Mouse (Mus musculus) MEL (cell line): Measurements from ENCODE around the gene Pias3. TPM values are rescaled to one million over a fixed set of nuclear protein-coding genes. Genes with fewer than 3 reads are reported as not detected.

Experiments
- DNase-seq: peaks from one replicate; pipeline ENCODE4 v3.0.0; 2011; ENCODE audit warnings: low read depth, low spot score
- H3K27ac ChIP-seq: 2 replicates; pipeline ENCODE4 v1.5.1; 2012; ENCODE audit warnings: low read depth, mild to moderate bottlenecking, control low read depth, low read length, moderate library complexity; ENCODE audit not compliant: control insufficient read depth
- H3K27me3 ChIP-seq, 2 experiments: fragments of 150-350 bp in 1 of 2; sonication (generic) in 1 of 2; 2 replicates each; pipeline ENCODE4 v1.6.1; 2012; ENCODE audit warnings: low read length in 2 of 2, mild to moderate bottlenecking in 2 of 2, improper control_type of control experiment in 1 of 2, moderate library complexity in 1 of 2; ENCODE audit not compliant: insufficient read depth in 2 of 2, control insufficient read depth in 1 of 2
- H3K36me3 ChIP-seq, 2 experiments: 2 replicates each; pipeline ENCODE4 v1.6.1; 2012 to 2014; ENCODE audit warnings: low read length in 2 of 2, improper control_type of control experiment in 1 of 2, inconsistent platforms in 1 of 2, mild to moderate bottlenecking in 1 of 2; ENCODE audit not compliant: insufficient read depth in 2 of 2, control insufficient read depth in 1 of 2
- H3K4me1 ChIP-seq, 2 experiments: fragments of 150-350 bp in 1 of 2; sonication (generic) in 1 of 2; 2 replicates each; pipeline ENCODE4 v1.6.1; 2012; ENCODE audit warnings: low read length in 2 of 2, improper control_type of control experiment in 1 of 2, mild to moderate bottlenecking in 1 of 2; ENCODE audit not compliant: insufficient read depth in 2 of 2, control insufficient read depth in 1 of 2
- H3K4me3 ChIP-seq, 2 experiments: fragments of 150-350 bp in 1 of 2; sonication (generic) in 1 of 2; 2 replicates each; pipeline ENCODE4 v1.5.1; 2012; ENCODE audit warnings: low read depth in 2 of 2, low read length in 2 of 2, mild to moderate bottlenecking in 2 of 2, moderate library complexity in 2 of 2, control low read depth in 1 of 2, improper control_type of control experiment in 1 of 2; ENCODE audit not compliant: control insufficient read depth in 1 of 2, insufficient read depth in 1 of 2
- H3K79me2 ChIP-seq: 2 replicates; pipeline ENCODE4 v1.6.1; 2012; ENCODE audit warnings: mild to moderate bottlenecking, low read length, moderate library complexity; ENCODE audit not compliant: control insufficient read depth, poor library complexity, insufficient read depth
- H3K9ac ChIP-seq: 2 replicates; pipeline ENCODE4 v1.6.1; 2012; ENCODE audit warnings: low read depth, mild to moderate bottlenecking, control low read depth, low read length, moderate library complexity; ENCODE audit not compliant: control insufficient read depth, poor library complexity, severe bottlenecking
- H3K9me3 ChIP-seq: fragments of 150-350 bp; sonication (generic); replicated peaks from 2 replicates; pipeline ENCODE4 v1.6.1; 2012; ENCODE audit warnings: mild to moderate bottlenecking, low read length, improper control_type of control experiment, moderate library complexity; ENCODE audit not compliant: insufficient read depth
- CTCF ChIP-seq, 3 experiments: IDR thresholded peaks in 2 of 3; conservative IDR thresholded peaks in 1 of 3; 2 replicates each; pipeline ENCODE4 v1.5.1; 2011 to 2012; ENCODE audit warnings: low read length in 3 of 3, low read depth in 2 of 3, mild to moderate bottlenecking in 2 of 3, improper control_type of control experiment in 1 of 3, inconsistent platforms in 1 of 3, mixed read lengths in 1 of 3, moderate library complexity in 1 of 3; ENCODE audit not compliant: control insufficient read depth in 1 of 3, insufficient read depth in 1 of 3, poor library complexity in 1 of 3, severe bottlenecking in 1 of 3
- GATA1 ChIP-seq: IDR thresholded peaks from 2 replicates; pipeline ENCODE4 v1.6.1; 2011; ENCODE audit warnings: low read depth, low read length, improper control_type of control experiment
- RAD21 ChIP-seq: IDR thresholded peaks from 2 replicates; pipeline ENCODE4 v1.6.1; 2011; ENCODE audit warnings: mild to moderate bottlenecking, low read depth, low read length, improper control_type of control experiment
- RCOR1 ChIP-seq: IDR thresholded peaks from 2 replicates; pipeline ENCODE4 v1.6.1; 2012; ENCODE audit warnings: low read depth, mild to moderate bottlenecking, inconsistent platforms, low read length, improper control_type of control experiment
- polyA plus RNA-seq, 2 experiments: library from polyadenylated mRNA; stranded (reverse) in 1 of 2; unstranded in 1 of 2; fragments of >175 nt in 1 of 2; fragments of >200 nt in 1 of 2; gene quantifications; 2 replicates each; pipeline versions ENCODE4 v1.2.1 to v1.2.4; 2012; ENCODE audit warnings: low replicate concordance in 2 of 2, low read depth in 1 of 2; ENCODE audit not compliant: insufficient read length in 2 of 2, insufficient read depth in 1 of 2, missing spikeins in 1 of 2
- total RNA-seq: library from RNA; depleted of rRNA; stranded (reverse); fragments of 300-350 nt; gene quantifications from 2 replicates; pipeline ENCODE4 v1.2.3, GENCODE M21; 2012; rRNA removed

The Pias3 gene
- total and polyA plus RNA-seq, 3 experiments = 5.9 to 26.8 TPM; not detected in 1

- H3K36me3 ChIP-seq = peaks cover 0 to 14% of the 10 kb centered on the region in 2 experiments; a peak in 3 of 4 replicates
- H3K4me3 ChIP-seq = no peak overlapping the region
- peaks cover 11% of the 10 kb centered on the region for H3K79me2 ChIP-seq
- no peak for TF ChIP-seq CTCF (IDR thresholded peaks at IDR 0.05 in 2 of 3, conservative IDR thresholded peaks at IDR 0.05 in 1 of 3; ENCODE audit: control insufficient read depth in 1 of 3, insufficient read depth in 1 of 3, low read depth in 2 of 3, low read length in 3 of 3, poor library complexity in 1 of 3, severe bottlenecking in 1 of 3)
- no peak for DNase-seq
- no peak overlapping the region for H3K9ac ChIP-seq
- no peaks in the 10 kb centered on the region for H3K9me3 ChIP-seq
- no peaks in the 10 kb centered on the region for H3K27me3 ChIP-seq
- no peak overlapping the region for H3K27ac ChIP-seq
- H3K4me1 ChIP-seq = peaks cover 5 to 7% of the 10 kb centered on the region in 2 experiments; a peak in 2 of 4 replicates
These were observed 48.2 kb downstream of the Pias3 start for GRCm38 (mm10) chr3:96744348-96744747.

GRCm38 (mm10) chr3:96746829-96747228 is 50.6 kb downstream of the Pias3 start:
- Histone ChIP-seq H3K4me3 (no peak overlapping the region), H3K4me1 (peaks cover 5 to 7% of the 10 kb centered on the region in 2 experiments; a peak in 2 of 4 replicates), H3K27me3 (no peaks in the 10 kb centered on the region), H3K36me3 (peaks cover 3 to 13% of the 10 kb centered on the region in 2 experiments; a peak in 3 of 4 replicates), H3K9me3 (no peaks in the 10 kb centered on the region), H3K9ac (no peak overlapping the region), H3K79me2 (peaks cover 10% of the 10 kb centered on the region), H3K27ac (no peak overlapping the region)
- DNase-seq = peak; percentile 51
- no peak for TF ChIP-seq RAD21
- TF ChIP-seq GATA1 = peak; percentile 64
- no peak for TF ChIP-seq RCOR1

Other genes with a start within 250 kb of the Pias3 start
- not detected in 2 replicates for gene BC107364, start 244.1 kb upstream of the Pias3 start, total RNA-seq
- under 1 TPM in 1 of 2 experiments, not detected in 1; 0.17 TPM for gene BC107364, start 244.1 kb upstream of the Pias3 start, polyA plus RNA-seq
- gene Hfe2, start 171.2 kb upstream of the Pias3 start, total RNA-seq = not detected in 2 replicates
- not detected for gene Hfe2, start 171.2 kb upstream of the Pias3 start, polyA plus RNA-seq
- gene Txnip, start 138.4 kb upstream of the Pias3 start, total RNA-seq = 183 and 191 TPM in 2 replicates
- gene Txnip, start 138.4 kb upstream of the Pias3 start, polyA plus RNA-seq = 1,000 to 10,000 TPM in 1 of 2 experiments, 100 to 1,000 TPM in 1; 237 to 1,680 TPM
- not detected in 2 replicates for gene Gm16253, start 119.4 kb upstream of the Pias3 start, total RNA-seq
- gene Gm16253, start 119.4 kb upstream of the Pias3 start, polyA plus RNA-seq = 1 to 10 TPM in 1 of 2 experiments, not detected in 1; 1.4 TPM
- 26.4 and 31.1 TPM in 2 replicates for gene Polr3gl, start 102.2 kb upstream of the Pias3 start, total RNA-seq
- gene Polr3gl, start 102.2 kb upstream of the Pias3 start, polyA plus RNA-seq = 10 to 100 TPM in 1 of 2 experiments, not detected in 1; 39.8 TPM
- gene Ankrd34a, start 99.7 kb upstream of the Pias3 start, total RNA-seq = 0.15 and 0.16 TPM in 2 replicates
- gene Ankrd34a, start 99.7 kb upstream of the Pias3 start, polyA plus RNA-seq = under 1 TPM in 1 of 2 experiments, not detected in 1; 0.78 TPM
- 5.4 and 6.1 TPM in 2 replicates for gene Lix1l, start 95.2 kb upstream of the Pias3 start, total RNA-seq
- 10 to 100 TPM in 1 of 2 experiments, not detected in 1; 17.0 TPM for gene Lix1l, start 95.2 kb upstream of the Pias3 start, polyA plus RNA-seq
- 214 and 231 TPM in 2 replicates for gene Rbm8a, start 66.5 kb upstream of the Pias3 start, total RNA-seq
- gene Rbm8a, start 66.5 kb upstream of the Pias3 start, polyA plus RNA-seq = 100 to 1,000 TPM in 1 of 2 experiments, not detected in 1; 363 TPM
- 33.8 and 38.2 TPM in 2 replicates for gene Pex11b, start 61.0 kb upstream of the Pias3 start, total RNA-seq
- gene Pex11b, start 61.0 kb upstream of the Pias3 start, polyA plus RNA-seq = 10 to 100 TPM in 1 of 2 experiments, not detected in 1; 82.8 TPM
- 0.16 and 0.19 TPM in 2 replicates for gene Gm42957, start 60.9 kb upstream of the Pias3 start, total RNA-seq
- gene Gm42957, start 60.9 kb upstream of the Pias3 start, polyA plus RNA-seq = under 1 TPM in 1 of 2 experiments, not detected in 1; 0.06 TPM
- gene Itga10, start 50.8 kb upstream of the Pias3 start, total RNA-seq = 0.65 and 1.0 TPM in 2 replicates
- gene Itga10, start 50.8 kb upstream of the Pias3 start, polyA plus RNA-seq = 1 to 10 TPM in 1 of 2 experiments, not detected in 1; 2.9 TPM
- 0.46 and 0.62 TPM in 2 replicates for gene Ankrd35, start 26.3 kb upstream of the Pias3 start, total RNA-seq
- gene Ankrd35, start 26.3 kb upstream of the Pias3 start, polyA plus RNA-seq = under 1 TPM in 1 of 2 experiments, not detected in 1; 0.77 TPM
- gene Nudt17, start 12.2 kb downstream of the Pias3 start, total RNA-seq = 2.4 and 2.7 TPM in 2 replicates
- gene Nudt17, start 12.2 kb downstream of the Pias3 start, polyA plus RNA-seq = 1 to 10 TPM in 1 of 2 experiments, not detected in 1; 6.5 TPM
- gene Polr3c, start 31.2 kb downstream of the Pias3 start, total RNA-seq = 48.3 and 53.1 TPM in 2 replicates
- gene Polr3c, start 31.2 kb downstream of the Pias3 start, polyA plus RNA-seq = 100 to 1,000 TPM; 122 to 224 TPM
- 43.2 and 52.2 TPM in 2 replicates for gene Rnf115, start 31.3 kb downstream of the Pias3 start, total RNA-seq
- 10 to 100 TPM; 66.1 to 71.8 TPM for gene Rnf115, start 31.3 kb downstream of the Pias3 start, polyA plus RNA-seq
- 0.20 and 0.27 TPM in 2 replicates for gene Pdzk1, start 132.9 kb downstream of the Pias3 start, total RNA-seq
- gene Pdzk1, start 132.9 kb downstream of the Pias3 start, polyA plus RNA-seq = under 1 TPM in 1 of 2 experiments, not detected in 1; 0.18 TPM
- 0.04 TPM in 1 of 2 replicates, not detected in the other for gene Cd160, start 133.0 kb downstream of the Pias3 start, total RNA-seq
- gene Cd160, start 133.0 kb downstream of the Pias3 start, polyA plus RNA-seq = under 1 TPM in 1 of 2 experiments, not detected in 1; 0.32 TPM
- 0.07 and 0.08 TPM in 2 replicates for gene Gja5, start 208.3 kb downstream of the Pias3 start, total RNA-seq
- gene Gja5, start 208.3 kb downstream of the Pias3 start, polyA plus RNA-seq = under 1 TPM in 1 of 2 experiments, not detected in 1; 0.03 TPM
- 56.7 and 69.9 TPM in 2 replicates for gene Gpr89, start 209.0 kb downstream of the Pias3 start, total RNA-seq
- 10 to 100 TPM in 1 of 2 experiments, not detected in 1; 56.7 TPM for gene Gpr89, start 209.0 kb downstream of the Pias3 start, polyA plus RNA-seq
- 0.04 TPM in 1 of 2 replicates, not detected in the other for gene Gja8, start 229.6 kb downstream of the Pias3 start, total RNA-seq
- gene Gja8, start 229.6 kb downstream of the Pias3 start, polyA plus RNA-seq = under 1 TPM in 1 of 2 experiments, not detected in 1; 0.04 TPM